Mouse (Mus musculus) kidney, postnatal 36 days (tissue): ENCODE measurements at regions not wholly inside any gene's neighbourhood (a gene's known extent, or its start where the extent isn't known, plus 50 kb on each side); places are given as distances from the start of the nearest gene placed in this dataset.

ENCODE experiments used
- DNase-seq, 2 experiments: peaks; one replicate each; pipeline ENCODE4 v3.0.0; 2021 to 2022; ENCODE audit warnings: mixed read lengths in 2 of 2

DNA sequence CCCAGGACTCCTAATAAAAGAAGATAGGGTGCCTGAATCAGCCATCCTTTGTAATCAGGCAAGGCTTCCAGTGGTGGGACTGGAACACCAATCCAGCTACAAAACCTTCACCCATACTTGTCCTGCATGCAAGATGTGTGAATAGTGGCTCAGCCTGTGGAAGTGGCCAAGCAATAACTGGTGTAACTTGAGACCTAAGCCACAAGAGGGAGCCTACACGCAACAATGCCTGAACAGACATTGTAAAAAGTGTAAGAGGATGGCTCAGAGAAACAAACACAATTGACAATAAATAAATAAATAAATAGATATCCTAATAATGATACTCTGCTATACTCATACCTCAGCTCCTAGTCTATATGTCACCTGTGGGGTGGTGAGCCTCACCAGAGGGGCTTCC, 781.5 kb upstream of the Cdh20 start:
- DNase-seq, result peak in 1 of 2 experiments; percentile 4

DNA sequence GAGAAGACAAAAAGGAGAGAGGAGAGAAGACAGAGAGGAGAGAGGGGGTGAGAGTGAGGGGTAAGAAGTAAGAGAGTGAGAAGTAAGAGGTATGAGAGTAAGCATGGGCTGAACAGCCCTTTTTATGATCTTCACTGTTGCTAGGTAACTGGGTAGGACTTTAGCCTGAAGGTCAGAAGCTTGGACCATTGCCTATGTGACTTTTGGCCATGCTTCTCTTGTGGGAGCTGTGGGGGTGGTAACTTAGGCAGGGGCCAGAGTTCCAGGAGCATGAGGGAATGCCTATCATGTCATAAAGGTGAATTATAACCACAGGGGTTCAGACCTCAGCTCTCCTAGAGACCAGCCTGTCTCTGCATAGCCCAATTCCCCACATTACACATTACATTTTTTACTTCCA, 765.4 kb upstream of the Cdh20 start:
- DNase-seq, result peak in 1 of 2 experiments; percentile 13

DNA sequence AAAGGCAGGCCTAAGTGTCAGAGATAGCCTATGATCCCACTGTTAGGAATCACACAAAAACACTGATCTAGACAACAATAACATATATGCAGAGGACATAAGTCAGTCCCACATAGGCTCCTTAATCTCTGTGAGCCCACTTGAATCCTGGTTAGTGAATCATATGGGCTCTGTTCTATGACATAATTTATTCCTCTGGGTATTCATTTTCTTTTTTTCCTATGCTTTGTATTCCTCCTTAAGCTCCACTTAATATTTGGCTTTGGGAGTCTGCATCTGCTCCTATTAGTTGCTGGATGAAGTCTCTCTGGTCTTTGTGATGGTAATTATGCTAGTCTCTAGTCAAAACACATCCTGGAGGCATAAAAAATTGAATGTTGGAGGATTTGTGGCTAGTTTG, 738.7 kb upstream of the Cdh20 start:
- DNase-seq, result no peak

DNA sequence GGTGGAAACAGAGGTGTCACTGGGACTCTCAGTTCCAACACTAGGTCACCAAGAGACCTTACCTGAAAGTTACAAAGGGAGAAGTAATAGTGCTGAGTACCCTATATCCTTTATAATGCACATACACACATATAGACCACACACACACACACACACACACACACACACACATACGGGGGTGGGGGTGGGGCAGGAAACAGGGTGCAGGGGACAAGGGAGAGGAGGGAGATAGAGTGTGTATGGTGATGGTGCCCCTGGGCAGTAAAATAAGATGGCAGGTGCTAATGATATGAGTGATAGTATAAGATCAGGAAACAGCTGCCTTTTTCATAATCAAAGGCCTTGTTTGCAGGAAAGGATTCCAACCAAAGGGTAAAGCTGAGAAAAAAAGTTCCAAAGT, 719.9 kb upstream of the Cdh20 start:
- DNase-seq, result no peak

DNA sequence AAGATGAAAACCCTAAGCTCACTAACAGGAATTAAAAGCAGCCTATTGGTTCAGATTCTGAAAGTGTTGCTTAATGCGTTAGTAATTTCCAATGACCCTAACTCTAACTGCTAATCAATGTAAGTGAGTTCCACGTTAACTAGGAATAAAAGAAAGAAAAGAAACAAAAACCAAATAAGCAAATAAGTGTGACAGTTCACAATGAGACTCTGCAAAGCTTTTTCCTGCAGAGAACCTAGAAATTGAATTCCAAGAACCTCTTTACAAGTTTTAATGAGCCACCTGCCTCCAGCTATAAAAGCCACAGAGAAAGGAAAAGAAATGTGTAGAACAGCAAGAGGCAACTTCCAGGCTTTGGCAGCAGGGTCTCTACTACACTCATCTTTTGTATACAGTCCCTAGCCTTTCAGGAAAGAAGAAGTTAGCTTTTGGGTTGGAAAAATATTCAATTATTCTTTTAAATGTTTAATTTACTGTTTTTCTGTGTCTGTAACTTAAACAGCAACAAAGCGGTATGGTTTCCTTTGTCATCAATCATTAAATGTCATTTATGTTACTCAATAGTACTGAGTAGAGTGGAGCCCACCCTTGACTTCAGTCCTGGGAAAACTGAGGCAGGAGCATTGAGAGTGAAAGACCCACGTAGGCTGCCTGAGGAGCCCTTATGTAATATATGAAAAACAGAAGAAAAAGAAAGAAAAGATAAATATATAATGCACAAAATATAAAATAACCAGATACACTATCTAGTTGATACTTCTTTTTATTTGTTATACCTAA, 719.0 kb upstream of the Cdh20 start:
- no peak for DNase-seq
